Mouse (Mus musculus) MEL (cell line): ENCODE measurements at regions not wholly inside any gene's neighbourhood (a gene's known extent, or its start where the extent isn't known, plus 50 kb on each side); places are given as distances from the start of the nearest gene placed in this dataset.

Experiments
- MEF2A ChIP-seq: IDR thresholded peaks from 2 replicates; pipeline ENCODE4 v1.6.1; 2014; ENCODE audit warnings: low read depth, mild to moderate bottlenecking, inconsistent platforms, low read length, improper control_type of control experiment; ENCODE audit not compliant: poor library complexity, insufficient replicate concordance, severe bottlenecking; ENCODE audit errors: extremely low read depth
- ZNF384 ChIP-seq: IDR thresholded peaks from 2 replicates; pipeline ENCODE4 v1.6.1; 2012; ENCODE audit warnings: low read depth, mild to moderate bottlenecking, inconsistent platforms, low read length, improper control_type of control experiment

DNA sequence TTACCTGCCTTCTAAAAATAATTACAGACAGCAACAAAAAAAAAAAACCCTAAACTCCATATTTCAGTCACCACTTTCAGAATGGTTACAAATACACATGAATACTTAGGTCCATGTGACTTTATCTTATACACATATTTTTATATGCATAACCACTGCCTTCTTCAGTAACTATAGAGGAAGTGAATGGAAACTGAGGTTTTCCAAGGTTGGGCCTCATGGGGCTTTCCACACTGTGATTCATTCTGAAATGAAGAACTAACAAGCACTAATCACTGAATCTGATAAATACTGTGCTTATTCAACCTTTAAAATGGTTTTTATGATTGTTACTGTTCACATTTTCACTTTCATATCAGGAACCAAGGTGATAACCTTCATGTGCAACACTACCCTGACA lies 114.4 kb upstream of the Ccser1 start:
- TF ChIP-seq MEF2A = no peak
- TF ChIP-seq ZNF384 = no peak
